Mouse (Mus musculus) layer of hippocampus, adult 18-20 months (tissue): ENCODE data around the gene Mthfd1l. TPM values are rescaled to one million over a fixed set of nuclear protein-coding genes. Genes with fewer than 3 reads are reported as not detected.
"Not testable (repeated sequence)": the region's sequence is repeated elsewhere in the genome, so short reads cannot be mapped to it uniquely, and the experiment has no call there.

Source experiments
- DNase-seq, 2 experiments: peaks; one replicate each; pipeline ENCODE4 v3.0.0; 2022; ENCODE audit warnings: low spot score in 2 of 2
- total RNA-seq, 2 experiments: library from RNA; stranded (reverse); gene quantifications; 2 replicates each; pipeline ENCODE4 v1.2.3; 2021

Mthfd1l gene
- total RNA-seq, 2 experiments from 2014 or later = 8.7 to 8.9 TPM

DNA sequence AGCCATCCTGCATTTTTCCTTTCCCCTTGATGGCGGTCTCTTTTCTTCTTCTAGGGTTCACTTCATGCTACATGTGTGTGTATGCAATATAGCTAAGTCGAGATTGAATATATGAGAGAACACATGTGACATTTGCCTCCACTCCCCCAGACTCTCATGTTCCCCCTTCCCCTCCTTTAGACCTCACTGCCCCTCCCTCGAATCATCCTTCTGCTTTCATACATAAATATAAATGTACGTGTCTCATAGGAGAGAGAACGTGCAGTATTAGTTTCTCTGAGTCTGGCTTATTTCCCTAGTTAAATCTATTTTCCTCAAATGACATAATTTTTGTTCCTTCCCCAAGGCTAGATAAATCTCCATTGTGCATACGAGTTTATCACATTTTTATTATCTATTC, 226.1 kb downstream of the Mthfd1l start:
- no peak for DNase-seq

DNA sequence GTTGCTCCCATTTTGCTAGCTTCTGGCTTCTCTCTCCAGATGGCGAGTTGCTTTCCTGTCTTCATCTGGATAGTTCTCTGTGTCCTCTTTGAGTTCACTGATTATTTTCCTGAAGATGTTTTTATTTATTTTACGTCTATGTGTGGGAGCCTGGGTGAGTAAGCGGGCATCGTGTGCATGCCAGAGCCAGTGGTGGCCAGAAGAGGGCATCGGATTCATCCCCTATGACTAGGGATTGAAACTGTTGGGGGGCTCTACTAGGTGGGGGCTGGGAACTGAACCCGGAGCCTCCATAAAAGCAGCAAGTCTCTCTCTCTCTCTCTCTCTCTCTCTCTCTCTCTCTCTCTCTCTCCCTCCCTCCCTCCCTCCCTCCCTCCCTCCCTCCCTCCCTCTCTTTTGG, 227.0 kb downstream of the Mthfd1l start:
- no peak for DNase-seq

- no peak for DNase-seq
Measured at GRCm38 (mm10) chr10:4200546-4201104, 227.7 kb downstream of the Mthfd1l start.

DNA sequence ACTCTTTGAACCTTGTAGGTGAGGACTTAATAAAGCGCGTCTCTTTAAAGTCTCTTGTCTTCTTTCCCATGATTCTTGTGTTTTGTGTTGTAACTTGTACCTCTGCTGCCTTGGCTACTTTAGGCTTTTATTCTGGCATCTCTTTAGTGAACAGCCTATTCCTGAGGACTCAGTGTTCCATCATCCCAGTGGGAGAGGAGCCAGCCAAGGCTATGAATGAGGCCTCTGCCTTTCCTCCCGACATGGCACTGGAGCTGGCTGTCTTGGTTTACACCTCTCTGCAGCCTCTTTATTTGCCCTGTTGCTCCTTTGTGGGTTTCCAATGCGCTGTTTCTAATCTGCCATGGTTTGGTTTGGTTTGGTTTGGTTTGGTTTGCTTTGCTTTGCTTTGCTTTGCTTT, 228.2 kb downstream of the Mthfd1l start:
- DNase-seq = no peak

DNA sequence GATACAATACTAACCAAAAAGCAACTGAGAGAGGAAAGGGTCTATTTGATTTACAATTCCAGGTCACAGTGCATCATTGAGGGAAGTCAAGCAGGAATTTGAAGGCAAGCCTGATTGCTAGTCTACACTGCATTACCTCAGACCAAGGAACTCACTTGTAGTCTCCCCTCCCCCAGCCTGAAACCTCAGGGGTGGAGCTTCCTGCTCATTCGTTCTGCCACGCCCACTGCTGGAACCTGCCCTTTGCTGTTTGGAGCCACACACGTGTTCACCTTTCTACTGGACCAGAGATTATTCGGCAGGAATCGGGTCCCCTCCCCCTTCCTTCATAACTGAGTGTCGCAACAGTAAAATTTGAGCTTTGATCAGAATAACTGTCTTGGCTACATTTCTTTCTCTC, 230.7 kb downstream of the Mthfd1l start:
- not testable (repeated sequence) for DNase-seq

DNA sequence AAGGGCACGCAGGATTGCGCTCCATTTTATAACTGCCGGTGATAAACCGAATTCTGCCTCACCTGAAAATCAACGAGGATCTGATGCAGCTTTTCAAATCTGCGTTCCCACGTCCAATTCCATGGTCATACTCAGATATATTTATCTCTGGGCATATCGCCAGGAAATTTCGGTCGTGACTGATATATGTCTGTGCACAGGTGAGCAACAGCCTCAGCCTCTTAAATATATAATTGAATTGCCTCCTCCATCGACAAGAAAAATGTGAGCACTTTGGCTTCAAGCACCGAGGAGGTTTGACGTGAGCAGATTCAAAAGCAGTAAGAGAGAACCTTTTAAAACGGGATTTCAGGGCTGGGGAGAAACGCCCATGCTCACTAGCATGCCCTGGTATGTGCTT, 236.1 kb downstream of the Mthfd1l start:
- DNase-seq = no peak

GRCm38 (mm10) chr10:4210313-4211066, 237.6 kb downstream of the Mthfd1l start:
- DNase-seq = peak; percentile 33 to 70

GRCm38 (mm10) chr10:4211067-4211447, 238.1 kb downstream of the Mthfd1l start:
- no peak for DNase-seq

Other genes starting within 250 kb of the Mthfd1l start
- 10 to 100 TPM; 12.1 to 15.7 TPM for gene Plekhg1, start 232.8 kb upstream of the Mthfd1l start, total RNA-seq